Mouse (Mus musculus): ENCODE measurements at regions not wholly inside any gene's neighbourhood (a gene's known extent, or its start where the extent isn't known, plus 50 kb on each side); places are given as distances from the start of the nearest gene placed in this dataset.

- DNase-seq (ENCODE audit: low spot score) = no peak
Observed at GRCm38 (mm10) chr13:44607316-44608285, 121.7 kb upstream of the Jarid2 start.

GRCm38 (mm10) chr13:44608286-44608675 lies 121.0 kb upstream of the Jarid2 start:
- no peak for DNase-seq (ENCODE audit: low spot score)

- DNase-seq (ENCODE audit: low spot score) = no peak
Observed at GRCm38 (mm10) chr13:44608681-44609335, 120.5 kb upstream of the Jarid2 start.

GRCm38 (mm10) chr13:44609606-44610005 lies 119.7 kb upstream of the Jarid2 start:
- DNase-seq (ENCODE audit: low spot score) = no peak

- DNase-seq (ENCODE audit: low spot score) = no peak
Observed at GRCm38 (mm10) chr13:44615696-44616095, 113.6 kb upstream of the Jarid2 start.

- no peak for DNase-seq (ENCODE audit: low spot score)
Observed at GRCm38 (mm10) chr13:44618368-44618767, 110.9 kb upstream of the Jarid2 start.

- DNase-seq (ENCODE audit: low spot score) = no peak
Observed at GRCm38 (mm10) chr13:44622661-44623355, 106.5 kb upstream of the Jarid2 start.

GRCm38 (mm10) chr13:44624716-44625115 lies 104.6 kb upstream of the Jarid2 start:
- peak; percentile 31 for DNase-seq (ENCODE audit: low spot score)

- DNase-seq (ENCODE audit: low spot score) = no peak
Observed at GRCm38 (mm10) chr13:44625792-44626191, 103.5 kb upstream of the Jarid2 start.

GRCm38 (mm10) chr13:44626806-44627205 lies 102.5 kb upstream of the Jarid2 start:
- DNase-seq (ENCODE audit: low spot score) = no peak

- peak; percentile 35 for DNase-seq (ENCODE audit: low spot score)
Observed at GRCm38 (mm10) chr13:44630061-44630460, 99.2 kb upstream of the Jarid2 start.

GRCm38 (mm10) chr13:44634616-44635015 lies 94.7 kb upstream of the Jarid2 start:
- DNase-seq (ENCODE audit: low spot score) = peak; percentile 47

GRCm38 (mm10) chr13:44635221-44636007 lies 93.9 kb upstream of the Jarid2 start:
- peak; percentile 65 for DNase-seq (ENCODE audit: low spot score)

GRCm38 (mm10) chr13:44636008-44636335 lies 93.3 kb upstream of the Jarid2 start:
- DNase-seq (ENCODE audit: low spot score) = peak; percentile 31

GRCm38 (mm10) chr13:44642361-44642760 lies 86.9 kb upstream of the Jarid2 start:
- no peak for DNase-seq (ENCODE audit: low spot score)

GRCm38 (mm10) chr13:44650052-44650451 lies 79.2 kb upstream of the Jarid2 start:
- DNase-seq (ENCODE audit: low spot score) = peak; percentile 44

- DNase-seq (ENCODE audit: low spot score) = peak; percentile 51
Observed at GRCm38 (mm10) chr13:44651259-44652238, 77.7 kb upstream of the Jarid2 start.

- no peak for DNase-seq (ENCODE audit: low spot score)
Observed at GRCm38 (mm10) chr13:44657905-44658414, 71.3 kb upstream of the Jarid2 start.

- DNase-seq (ENCODE audit: low spot score) = no peak
Observed at GRCm38 (mm10) chr13:44659861-44660260, 69.4 kb upstream of the Jarid2 start.

GRCm38 (mm10) chr13:44663062-44663461 lies 66.2 kb upstream of the Jarid2 start:
- DNase-seq (ENCODE audit: low spot score) = no peak

Measured in embryo, embryonic 10 days (tissue).